Mouse (Mus musculus) erythroid progenitor cell, adult 5-6 weeks (primary cell): ENCODE data around the gene Gck. TPM values are rescaled to one million over a fixed set of nuclear protein-coding genes. Genes with fewer than 3 reads are reported as not detected.
"Not testable (repeated sequence)": the region's sequence is repeated elsewhere in the genome, so short reads cannot be mapped to it uniquely, and the experiment has no call there.

Experiments
- ATAC-seq: replicated peaks from 2 replicates; pipeline ENCODE4 v1.8.0; 2016; ENCODE audit warnings: moderate number of reproducible peaks, mild to moderate bottlenecking, moderate TSS enrichment, inconsistent platforms; ENCODE audit not compliant: poor library complexity, low FRiP score, severe bottlenecking
- total RNA-seq, 2 experiments: library from RNA; stranded (forward) in 1 of 2; stranded (reverse) in 1 of 2; fragments of 150-400 nt in 1 of 2; fragments of 186-747, 209-891 nt in 1 of 2; gene quantifications; 2 replicates each; pipeline versions ENCODE4 v1.2.3 to v1.2.4; 2015 to 2017; ENCODE audit warnings: low replicate concordance in 2 of 2

The Gck gene
- total RNA-seq, 2 experiments from 2014 or later: not detected

- no peak for ATAC-seq
Observed at GRCm38 (mm10) chr11:5914940-5915339, 34.9 kb downstream of the Gck start.

DNA sequence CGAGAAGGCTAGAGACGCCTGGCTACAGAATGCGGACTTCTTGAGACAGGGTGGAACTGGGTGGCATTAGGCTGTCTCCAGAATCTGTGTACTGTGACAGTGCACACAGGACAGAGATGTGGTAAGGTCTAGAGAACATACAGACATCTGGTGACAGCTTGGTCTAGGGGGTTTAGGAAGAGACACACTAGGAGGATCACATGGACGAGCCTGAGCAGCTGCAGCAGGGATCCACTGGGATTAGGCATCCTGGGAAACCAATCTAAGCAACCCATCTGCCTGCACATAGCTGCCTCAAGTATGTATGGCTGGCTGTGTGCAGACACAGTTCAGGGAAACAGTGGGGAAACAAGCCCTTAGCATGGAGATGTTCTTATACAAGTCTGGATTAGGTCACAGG is 35.9 kb downstream of the Gck start:
- ATAC-seq: no peak

DNA sequence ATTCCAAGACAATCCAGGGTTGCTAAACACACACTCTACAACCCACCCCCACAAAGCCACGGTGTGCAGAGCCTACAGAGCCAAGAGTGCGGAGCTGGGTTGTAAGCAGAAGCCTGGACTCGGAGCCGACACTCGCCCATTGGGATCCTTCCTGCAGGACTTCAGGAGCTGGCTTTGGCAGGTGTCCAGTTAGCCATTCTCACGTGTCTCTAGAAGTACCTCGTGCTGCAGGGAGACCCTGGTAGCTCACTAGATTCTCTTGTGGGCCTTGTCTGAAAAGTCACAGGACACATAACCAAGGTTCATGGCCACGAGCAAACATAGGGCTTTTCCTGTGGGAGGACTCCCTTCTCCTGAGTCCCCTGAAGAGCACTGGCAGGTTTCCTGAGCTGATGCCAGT is 36.6 kb downstream of the Gck start:
- no peak for ATAC-seq

GRCm38 (mm10) chr11:5912635-5913034 is 37.2 kb downstream of the Gck start:
- no peak for ATAC-seq

GRCm38 (mm10) chr11:5908642-5909041 is 41.2 kb downstream of the Gck start:
- ATAC-seq: no peak

- no peak for ATAC-seq
Observed at GRCm38 (mm10) chr11:5907096-5907495, 42.8 kb downstream of the Gck start.

- ATAC-seq: no peak
Observed at GRCm38 (mm10) chr11:5905778-5906518, 43.9 kb downstream of the Gck start.

- no peak for ATAC-seq
Observed at GRCm38 (mm10) chr11:5904871-5905270, 45.0 kb downstream of the Gck start.

DNA sequence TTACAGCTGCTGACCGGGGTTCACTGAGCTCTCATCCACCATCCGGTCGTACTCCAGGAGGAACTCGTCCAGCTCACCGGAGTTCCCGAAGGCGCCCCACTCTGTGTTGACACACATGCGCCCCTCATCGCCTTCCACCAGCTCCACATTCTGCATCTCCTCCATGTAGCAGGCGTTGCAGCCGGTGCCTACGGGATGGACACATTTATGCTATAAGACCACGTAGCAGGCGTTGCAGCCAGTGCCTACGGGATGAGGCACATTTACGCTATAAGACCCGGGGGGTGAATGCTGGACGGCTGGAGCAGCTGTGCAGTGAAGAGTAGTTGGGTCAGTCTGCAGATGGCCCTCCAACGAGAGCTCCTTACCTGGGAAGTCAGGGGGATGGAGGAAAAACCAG is 45.5 kb downstream of the Gck start:
- no peak for ATAC-seq

GRCm38 (mm10) chr11:5903844-5904243 is 46.0 kb downstream of the Gck start:
- ATAC-seq: no peak

- ATAC-seq: no peak
Observed at GRCm38 (mm10) chr11:5902390-5902789, 47.5 kb downstream of the Gck start.

DNA sequence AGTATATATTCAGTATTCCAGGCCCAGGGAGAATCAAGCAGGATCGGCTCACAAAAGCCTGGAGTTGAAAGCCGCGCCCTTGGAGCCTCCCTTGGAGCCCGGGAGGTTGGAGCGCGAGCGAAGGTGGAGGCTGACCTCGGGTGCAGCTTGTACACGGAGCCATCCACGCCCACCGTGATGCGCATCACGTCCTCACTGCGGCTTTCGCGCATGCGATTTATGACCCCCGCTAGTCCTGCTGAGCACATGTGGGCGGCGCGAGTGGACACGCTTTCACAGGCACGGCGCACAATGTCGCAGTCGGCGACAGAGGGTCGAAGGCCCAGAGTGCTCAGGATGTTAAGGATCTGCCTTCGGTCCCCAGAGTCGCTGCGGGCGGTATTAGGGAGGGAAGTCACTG is 47.9 kb downstream of the Gck start:
- ATAC-seq: no peak

DNA sequence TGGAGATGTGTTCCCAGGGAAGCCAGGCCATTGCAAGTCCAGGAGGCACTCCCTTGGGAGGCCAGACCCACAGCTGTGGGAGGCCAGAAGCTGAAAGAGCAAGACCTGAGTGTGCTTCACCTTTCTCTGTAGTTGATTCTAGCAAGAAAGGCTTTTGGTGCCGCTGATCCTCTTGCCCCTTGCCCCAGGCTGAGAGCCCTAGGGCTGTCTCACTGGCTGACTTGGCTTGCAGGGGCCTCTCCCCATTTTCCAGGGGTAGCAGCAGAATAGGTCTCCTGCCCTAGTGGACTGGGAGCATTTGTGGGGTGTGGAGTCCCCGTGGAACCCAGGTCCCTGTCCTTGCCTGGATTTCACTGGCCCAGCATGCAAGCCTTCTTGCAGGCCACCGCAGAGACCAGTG is 48.6 kb downstream of the Gck start:
- no peak for ATAC-seq

GRCm38 (mm10) chr11:5899286-5899685 is 50.6 kb downstream of the Gck start:
- ATAC-seq: no peak

GRCm38 (mm10) chr11:5898531-5898930 is 51.4 kb downstream of the Gck start, which contains the start of gene Myl7:
Gene Myl7, minus strand, starts transcription at chr11:5898782.
- no peak for ATAC-seq

DNA sequence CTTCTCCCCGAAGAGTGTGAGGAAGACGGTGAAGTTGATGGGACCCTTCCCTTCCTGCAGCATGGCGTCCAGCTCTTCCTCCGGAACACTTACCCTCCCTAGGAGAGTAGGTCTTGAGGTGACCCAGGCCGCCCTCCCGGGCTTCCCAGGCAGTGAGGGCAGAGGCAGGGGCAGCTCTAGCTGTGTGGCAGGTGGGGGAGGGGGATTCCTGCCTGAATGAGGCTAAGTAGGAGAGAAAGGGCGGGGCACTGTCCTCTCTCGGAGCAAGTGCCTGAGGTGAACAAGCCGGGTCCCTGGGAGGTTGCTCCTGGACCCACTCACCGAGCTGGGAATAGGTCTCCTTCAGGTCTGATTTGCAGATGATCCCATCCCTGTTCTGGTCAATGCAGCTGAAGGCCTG is 52.0 kb downstream of the Gck start:
- ATAC-seq: no peak

GRCm38 (mm10) chr11:5897230-5897629 is 52.7 kb downstream of the Gck start:
- no peak for ATAC-seq

GRCm38 (mm10) chr11:5893807-5894206 is 56.1 kb downstream of the Gck start:
- no peak for ATAC-seq

GRCm38 (mm10) chr11:5892810-5893368 is 57.0 kb downstream of the Gck start:
- ATAC-seq: no peak

GRCm38 (mm10) chr11:5892151-5892591 is 57.7 kb downstream of the Gck start:
- no peak for ATAC-seq

- ATAC-seq: not testable (repeated sequence)
Observed at GRCm38 (mm10) chr11:5888563-5888962, 61.3 kb downstream of the Gck start.

- ATAC-seq: no peak
Observed at GRCm38 (mm10) chr11:5887250-5887649, 62.6 kb downstream of the Gck start.
